Mouse (Mus musculus) yolk sac, embryonic 10.5 days (tissue): Measurements from ENCODE around the gene Fam104a.

Experiments
- DNase-seq: peaks from one replicate; pipeline ENCODE4 v3.0.0-alpha.2; 2017; ENCODE audit warnings: low spot score

Fam104a gene

GRCm38 (mm10) chr11:113683957-113684706 lies at the start of gene Fam104a, which contains the start of gene D11Wsu47e:
Gene Fam104a (minus strand): TSS chr11:113684155.
Gene D11Wsu47e (plus strand): TSS chr11:113684412.
- DNase-seq = peak; percentile 96

GRCm38 (mm10) chr11:113731945-113732612 lies 48.1 kb upstream of the Fam104a start:
- no peak for DNase-seq

- peak; percentile 84 for DNase-seq
Observed at GRCm38 (mm10) chr11:113730879-113731278, 46.9 kb upstream of the Fam104a start.

DNA sequence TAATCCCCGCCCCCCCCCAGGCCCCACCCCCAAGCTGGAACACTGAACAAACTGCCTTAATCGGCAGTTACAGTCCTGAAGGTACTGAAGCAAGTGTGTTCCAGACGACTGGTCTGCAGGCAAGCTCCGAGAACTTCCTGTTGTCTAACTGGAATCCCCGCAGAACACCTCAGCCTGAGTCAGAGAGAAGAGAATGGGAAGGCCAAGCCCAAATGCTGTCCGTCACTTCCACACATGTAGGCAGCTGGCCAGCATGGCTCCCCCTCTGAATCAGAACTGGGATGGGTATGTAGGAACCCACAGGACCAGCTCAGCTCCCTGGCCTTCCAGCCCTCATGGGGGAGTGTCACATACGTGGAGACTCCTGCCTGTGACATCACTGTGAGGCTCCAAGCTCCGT lies 46.0 kb upstream of the Fam104a start:
- DNase-seq = no peak

- DNase-seq = no peak
Observed at GRCm38 (mm10) chr11:113729239-113729638, 45.3 kb upstream of the Fam104a start.

DNA sequence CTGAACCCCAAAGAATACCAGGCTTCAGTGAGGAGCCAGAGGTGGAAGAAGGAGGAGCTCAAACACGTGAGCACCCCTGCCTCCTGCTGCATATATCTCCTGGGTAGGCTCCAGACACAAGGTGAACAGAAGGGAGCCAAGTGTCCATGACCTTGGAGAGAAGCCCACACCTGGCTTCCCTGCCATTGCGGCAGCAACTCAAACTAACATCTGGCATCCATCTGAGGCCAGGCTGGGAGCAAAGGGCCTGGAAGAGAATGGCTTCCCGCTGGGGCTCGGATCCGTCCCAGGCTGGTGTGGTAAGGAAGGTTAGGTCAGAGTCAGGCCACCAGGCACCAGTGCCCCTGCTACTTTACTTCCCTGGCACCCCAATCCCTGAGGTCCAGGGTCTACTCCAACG lies 44.0 kb upstream of the Fam104a start:
- DNase-seq = no peak

GRCm38 (mm10) chr11:113726994-113727888 lies 43.3 kb upstream of the Fam104a start:
- DNase-seq = no peak

DNA sequence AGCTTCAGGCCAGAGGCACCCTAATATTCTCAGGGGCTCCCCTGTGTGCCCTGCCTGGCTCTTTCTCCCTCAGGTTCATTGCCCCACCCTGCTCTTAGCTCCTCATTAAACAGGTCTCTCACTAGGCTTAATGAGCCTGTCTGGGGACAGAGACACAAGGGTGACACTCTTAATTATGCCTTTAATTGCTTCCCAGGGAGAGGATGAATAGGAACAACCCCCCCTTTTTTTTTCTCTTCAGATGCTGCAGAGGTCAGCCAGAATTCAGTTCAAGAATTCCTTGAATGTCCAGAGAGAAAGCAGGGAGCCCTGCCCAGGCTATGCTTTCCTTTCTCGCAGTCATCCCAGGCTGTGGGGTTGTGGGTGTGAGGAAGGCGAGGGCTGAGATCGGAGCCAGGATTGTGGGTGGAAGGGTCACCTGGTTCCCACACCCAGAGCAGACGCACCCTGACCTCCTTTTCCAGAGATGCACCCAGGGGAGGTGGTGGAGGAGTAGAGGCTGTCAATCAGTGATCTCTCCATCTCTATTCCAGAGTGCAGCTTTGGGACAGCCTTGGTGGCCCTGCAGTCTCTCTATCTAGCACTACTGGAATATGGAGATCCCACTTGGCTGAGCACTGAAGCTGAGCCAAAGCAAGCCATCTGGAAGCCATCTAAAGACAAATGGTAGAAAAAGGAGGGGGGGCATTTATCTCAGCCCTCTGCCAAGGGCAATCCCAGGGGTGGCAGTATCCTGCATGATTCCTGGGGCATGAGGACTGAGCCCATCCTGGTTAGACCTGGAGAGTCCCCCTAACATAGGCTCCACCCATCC lies 41.5 kb upstream of the Fam104a start:
- no peak for DNase-seq

DNA sequence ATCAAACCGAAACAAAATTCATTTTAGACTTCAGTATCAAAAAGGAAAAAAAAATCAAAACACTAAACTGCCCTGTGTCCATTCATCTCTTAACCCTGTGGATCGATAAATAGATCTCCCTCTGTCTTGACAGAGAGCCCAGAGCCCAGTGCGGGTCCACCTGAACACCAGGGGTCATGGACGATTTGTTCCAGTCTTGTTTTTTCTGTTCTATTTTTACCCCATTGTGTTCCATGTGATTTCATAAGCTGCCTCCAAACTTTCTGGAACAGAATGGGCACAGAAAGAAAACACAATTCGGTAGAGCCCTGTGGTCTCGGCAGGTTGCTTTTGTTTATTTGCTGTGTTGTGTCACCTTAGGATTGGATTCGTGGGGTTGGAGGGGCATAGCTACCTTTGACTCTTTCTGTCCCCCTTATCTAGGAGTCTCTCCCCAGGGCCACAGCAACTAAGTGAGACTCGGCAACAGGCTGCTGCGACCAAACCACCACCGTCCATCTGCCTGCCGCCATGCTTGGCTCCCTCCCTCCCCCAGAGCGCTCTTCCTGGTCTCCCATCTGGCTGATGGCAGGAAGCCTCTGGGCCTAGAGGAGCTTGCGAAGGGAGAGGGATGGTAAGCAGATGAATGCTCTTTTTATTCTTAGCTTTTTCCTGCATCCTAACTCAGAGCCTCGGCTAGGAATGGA lies 38.6 kb upstream of the Fam104a start:
- no peak for DNase-seq

DNA sequence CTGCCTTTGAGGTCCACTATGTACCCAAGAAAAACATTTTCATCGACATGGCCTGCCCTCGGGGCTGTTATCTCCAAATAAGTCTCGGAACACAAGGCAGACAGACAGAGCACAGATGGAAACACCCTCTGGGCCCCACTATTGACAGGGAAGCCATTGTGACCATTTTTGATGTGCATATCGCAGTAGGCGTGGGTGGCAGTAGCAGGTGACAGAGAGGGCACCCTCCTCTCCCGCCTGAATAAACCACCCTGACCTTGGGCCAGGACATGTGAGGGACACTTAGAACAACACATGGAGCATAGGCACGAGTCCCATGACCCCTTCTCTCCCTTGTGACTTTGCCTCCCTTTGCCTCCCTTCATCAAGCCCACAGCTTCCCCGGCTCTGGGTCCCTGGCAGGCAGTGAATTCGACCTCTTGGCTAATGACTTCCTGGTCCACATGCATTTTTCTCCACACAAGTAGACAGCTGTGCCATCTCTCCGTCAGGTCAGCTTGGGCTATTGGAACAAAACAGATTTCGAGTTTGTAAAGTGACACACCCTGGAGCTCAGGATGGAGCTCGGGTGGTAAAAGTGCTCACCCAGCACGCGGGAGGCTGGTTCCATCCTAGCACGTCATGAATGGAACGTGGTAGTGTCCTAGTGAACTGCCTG lies 33.9 kb upstream of the Fam104a start:
- DNase-seq = no peak

- DNase-seq = no peak
Observed at GRCm38 (mm10) chr11:113716132-113716531, 32.2 kb upstream of the Fam104a start.

GRCm38 (mm10) chr11:113715078-113715674 lies 31.2 kb upstream of the Fam104a start:
- no peak for DNase-seq

DNA sequence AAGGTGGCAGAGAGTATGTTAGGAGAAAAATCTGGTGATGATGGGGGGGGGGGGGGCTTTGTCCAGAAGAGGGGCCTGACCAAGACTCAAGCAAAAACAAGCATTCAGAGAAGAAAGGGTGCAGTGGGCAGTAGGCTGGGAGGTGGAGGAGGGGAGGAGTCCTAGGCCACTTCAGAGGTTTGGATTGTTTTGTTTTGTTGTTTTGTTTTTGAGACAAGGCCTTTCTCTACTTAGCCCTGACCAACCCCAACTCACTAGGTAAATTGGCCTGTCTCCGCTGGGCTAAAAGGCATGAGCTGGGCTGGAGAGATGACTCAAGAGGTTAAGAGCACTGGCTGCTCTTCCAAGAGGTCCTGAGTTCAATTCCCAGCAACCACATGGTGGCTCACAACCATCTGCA lies 27.1 kb upstream of the Fam104a start:
- DNase-seq = no peak

DNA sequence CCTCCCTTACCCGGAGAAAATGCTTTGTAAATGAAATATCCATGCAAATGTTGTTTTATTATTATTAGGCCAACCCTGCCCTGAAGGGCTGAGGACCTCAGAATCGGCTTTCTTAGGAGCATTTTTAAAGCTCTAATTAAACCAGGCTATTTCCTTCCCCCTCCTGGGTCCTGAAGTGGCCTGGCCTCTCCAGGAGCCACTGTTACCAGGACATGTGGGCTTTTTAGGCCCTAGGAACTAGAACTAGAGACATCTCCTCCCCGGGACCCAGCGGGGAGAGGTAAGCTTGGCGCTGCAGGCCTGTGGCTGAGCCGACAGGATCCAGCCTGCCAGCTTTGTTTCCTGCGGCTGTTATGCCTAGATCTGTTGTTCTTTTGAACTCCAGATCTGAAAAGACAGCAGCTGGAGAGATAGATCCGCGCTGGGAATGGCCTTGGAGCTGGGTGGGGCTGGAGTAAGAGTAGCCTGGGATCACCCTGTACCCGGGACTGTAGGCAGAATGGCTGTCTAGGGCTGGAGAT lies 26.4 kb upstream of the Fam104a start:
- peak; percentile 12 for DNase-seq

DNA sequence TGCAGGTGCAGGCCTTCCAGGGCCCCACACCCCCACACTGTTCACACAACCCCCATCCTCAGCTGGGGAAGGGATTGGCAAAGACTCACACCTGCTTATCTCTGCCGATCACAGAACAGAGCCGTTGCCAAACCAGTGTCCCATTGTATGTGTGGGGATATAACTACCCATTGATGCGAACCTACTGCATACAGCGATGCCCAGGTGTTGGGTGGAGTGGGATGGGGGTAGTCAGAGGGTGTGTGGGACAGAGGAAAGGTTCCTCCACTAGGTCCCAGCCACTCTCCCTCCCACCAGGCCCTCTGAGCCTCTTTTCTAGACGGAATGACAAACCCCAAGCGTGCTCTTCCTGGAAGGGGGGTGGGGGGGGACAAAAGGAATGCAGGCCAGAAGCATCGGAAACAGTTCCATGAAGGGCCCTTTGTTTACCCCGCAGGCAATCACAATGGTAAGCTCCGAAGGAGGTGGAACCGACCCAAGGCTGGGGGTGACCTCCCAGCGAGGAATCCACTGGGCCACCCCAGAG lies 25.8 kb upstream of the Fam104a start, which contains the start of gene Cpsf4l:
TSS of gene Cpsf4l (minus strand) at position 287 of the 526 bp plus-strand sequence.
- DNase-seq = no peak

DNA sequence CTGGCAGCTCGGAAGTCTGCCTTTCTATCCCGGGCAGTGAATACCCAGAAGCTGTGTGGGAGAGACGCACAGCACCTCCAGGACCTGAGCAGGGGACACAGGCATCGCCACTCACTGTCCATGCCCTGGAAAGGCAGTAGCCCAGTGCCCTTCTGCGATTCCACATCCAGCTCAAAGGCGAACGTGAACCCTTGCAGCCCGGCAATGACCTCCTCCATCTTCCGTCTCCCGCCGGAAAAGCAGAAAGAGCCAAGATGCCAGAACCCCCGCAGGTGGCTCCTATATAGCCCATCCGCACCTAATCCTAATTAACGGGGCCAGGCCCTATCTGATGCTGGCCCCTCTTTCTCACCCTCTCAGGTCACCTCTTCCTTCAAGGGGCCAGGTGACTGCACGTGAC lies 25.3 kb upstream of the Fam104a start:
- no peak for DNase-seq

GRCm38 (mm10) chr11:113708629-113709213 lies 24.8 kb upstream of the Fam104a start:
- DNase-seq = no peak

DNA sequence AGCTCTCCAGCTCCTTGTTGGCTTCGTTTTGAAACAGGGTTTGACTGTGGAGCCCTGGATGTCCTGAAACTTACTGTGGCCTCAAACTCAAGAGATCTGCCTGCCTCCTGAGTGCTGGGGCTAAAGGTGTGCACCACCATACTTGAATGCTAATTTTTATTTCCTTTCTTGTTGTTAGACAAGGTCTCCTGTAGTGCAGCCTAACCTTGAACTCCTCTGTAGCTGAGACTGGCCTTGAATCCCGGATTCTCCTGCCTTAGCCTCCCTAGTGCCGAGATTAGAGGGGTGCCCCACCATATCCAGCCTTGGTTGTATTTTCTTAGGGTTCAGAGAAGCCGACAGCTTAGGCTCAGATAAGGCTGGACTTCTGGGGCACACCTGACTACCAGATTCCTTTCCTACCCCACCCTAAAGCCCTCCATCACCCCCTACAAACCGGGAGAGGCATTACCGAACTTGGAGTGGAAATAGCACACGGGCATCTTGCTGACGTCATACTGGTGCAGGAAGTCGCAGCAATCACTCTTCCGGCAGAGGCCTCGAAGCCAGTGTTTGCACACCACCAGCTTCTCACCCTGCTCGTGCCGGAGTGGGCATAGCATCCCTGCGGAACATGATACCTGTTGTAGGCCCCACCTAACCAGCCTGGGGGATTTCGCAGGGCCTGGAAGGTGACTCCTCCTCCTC lies 22.2 kb upstream of the Fam104a start:
- no peak for DNase-seq
